Mouse (Mus musculus): Measurements from ENCODE around the gene Rhbdd1. TPM values are rescaled to one million over a fixed set of nuclear protein-coding genes. Genes with fewer than 3 reads are reported as not detected.

Gene Rhbdd1
- polyA plus RNA-seq, 1 experiment from 2014 or later, result 6.2 TPM

DNA sequence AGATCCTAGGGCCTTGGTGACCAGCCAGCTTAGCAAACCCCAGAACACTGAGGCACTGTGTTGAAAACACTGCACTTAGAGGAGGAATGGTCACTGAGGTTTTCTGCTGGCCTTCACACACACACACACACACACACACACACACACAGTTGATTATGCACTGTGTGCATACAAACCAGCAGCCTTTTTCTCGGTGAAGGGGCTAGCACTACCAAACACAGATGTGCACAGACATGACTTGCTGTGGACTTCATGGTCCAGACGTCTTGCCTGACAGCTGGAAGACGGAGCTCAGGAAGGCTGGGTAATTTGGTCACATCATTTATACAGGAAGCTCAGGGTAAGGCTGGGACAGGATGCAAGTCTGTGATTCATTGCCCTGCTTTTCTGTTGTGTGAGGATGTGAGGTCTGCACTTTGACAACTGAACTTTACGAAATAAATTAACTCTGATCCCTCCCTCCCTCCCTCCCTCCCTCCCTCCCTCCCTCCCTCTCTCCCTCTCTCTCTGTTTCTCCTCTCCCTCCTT is 58.6 kb downstream of the Rhbdd1 start:
- H3K9ac ChIP-seq (replicated peaks), result no peak overlapping the region
- H3K36me3 ChIP-seq, result no peaks in the 10 kb centered on the region; the same call in 1 of the 2 replicates
- no peak overlapping the region for H3K4me3 ChIP-seq (replicated peaks)
- WGBS, result 59% methylated on average over 4 of the region's 4 CpGs
- 0 out of 2 replicates have a peak, but pooled peaks cover 2% of the 10 kb centered on the region for H3K4me1 ChIP-seq (replicated peaks)
- ATAC-seq, result 0 out of 2 replicates have a peak, but pooled peaks have one; percentile 56
- H3K9me3 ChIP-seq, result no peaks in the 10 kb centered on the region
- H3K27ac ChIP-seq, result no peak overlapping the region
- H3K4me2 ChIP-seq (replicated peaks), result no peak overlapping the region
- no peaks in the 10 kb centered on the region for H3K27me3 ChIP-seq

DNA sequence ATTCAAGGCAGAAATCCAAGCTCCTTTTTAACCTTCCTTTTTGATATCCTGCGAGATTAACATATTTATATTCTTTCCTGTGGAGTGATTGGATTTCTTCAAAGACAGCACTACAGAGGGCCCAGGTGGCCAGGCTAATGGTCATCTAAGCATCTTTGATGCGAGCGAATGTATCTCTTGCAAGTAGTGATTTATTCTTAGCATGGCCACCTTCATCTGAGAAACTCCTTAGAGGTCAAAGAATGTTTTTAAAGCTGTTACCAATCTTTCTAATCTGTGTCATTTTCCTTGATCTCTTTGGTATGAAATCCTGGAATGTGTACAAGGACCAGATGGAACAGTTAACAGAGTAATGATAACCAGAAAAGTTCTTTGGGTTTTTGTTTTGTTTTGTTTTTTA is 59.2 kb downstream of the Rhbdd1 start:
- no peaks in the 10 kb centered on the region for H3K27me3 ChIP-seq
- H3K4me2 ChIP-seq (replicated peaks), result no peak overlapping the region
- H3K4me3 ChIP-seq (replicated peaks), result no peak overlapping the region
- H3K9ac ChIP-seq (replicated peaks), result no peak overlapping the region
- no peaks in the 10 kb centered on the region; the same call in 1 of the 2 replicates for H3K36me3 ChIP-seq
- no peak overlapping the region for H3K27ac ChIP-seq
- 0 out of 2 replicates have a peak, but pooled peaks cover 2% of the 10 kb centered on the region for H3K4me1 ChIP-seq (replicated peaks)
- whole genome bisulfite sequencing, result 66% methylated on average over 3 of the region's 3 CpGs
- ATAC-seq, result no peak
- H3K9me3 ChIP-seq, result no peaks in the 10 kb centered on the region

GRCm38 (mm10) chr1:82381946-82382345 is 65.7 kb downstream of the Rhbdd1 start:
- no peaks in the 10 kb centered on the region for H3K9me3 ChIP-seq
- H3K36me3 ChIP-seq, result no peaks in the 10 kb centered on the region
- H3K27me3 ChIP-seq, result no peaks in the 10 kb centered on the region
- no peak for ATAC-seq
- no peak overlapping the region for H3K27ac ChIP-seq
- WGBS, result 53% methylated on average over 4 of the region's 4 CpGs
- no peak overlapping the region for H3K4me2 ChIP-seq (replicated peaks)
- H3K4me1 ChIP-seq (replicated peaks), result peaks cover 21% of the 10 kb centered on the region
- H3K9ac ChIP-seq (replicated peaks), result no peak overlapping the region
- no peak overlapping the region for H3K4me3 ChIP-seq (replicated peaks)

DNA sequence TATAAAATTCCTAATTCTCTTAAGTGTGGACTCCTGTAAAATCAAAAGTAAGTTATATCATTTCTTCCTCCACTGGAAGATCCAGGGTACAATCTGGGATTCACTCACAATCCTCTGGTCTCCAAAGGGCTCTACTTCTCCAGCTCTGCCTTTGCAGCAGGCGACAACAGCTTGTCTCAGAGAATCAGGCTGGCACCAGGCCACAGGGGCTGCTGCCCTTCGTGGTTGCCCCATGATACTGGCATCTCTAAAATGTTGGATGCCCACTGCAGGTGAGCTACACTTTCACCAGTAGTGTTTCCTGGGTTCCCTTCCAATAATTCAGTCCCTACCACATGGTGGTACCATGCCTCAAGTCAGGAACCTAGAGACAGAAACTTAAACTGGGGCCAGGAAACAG is 67.9 kb downstream of the Rhbdd1 start:
- Histone ChIP-seq H3K27ac (no peak overlapping the region), H3K27me3 (no peaks in the 10 kb centered on the region), H3K4me2 (replicated peaks) (no peak overlapping the region), H3K4me1 (replicated peaks) (peaks cover 32% of the 10 kb centered on the region), H3K36me3 (no peaks in the 10 kb centered on the region), H3K9ac (replicated peaks) (no peak overlapping the region), H3K9me3 (no peaks in the 10 kb centered on the region), H3K4me3 (replicated peaks) (no peak overlapping the region)
- ATAC-seq, result no peak
- 94% methylated on average over 2 of the region's 2 CpGs for WGBS

GRCm38 (mm10) chr1:82385054-82385453 is 68.8 kb downstream of the Rhbdd1 start:
- no peak overlapping the region for H3K4me3 ChIP-seq (replicated peaks)
- H3K9ac ChIP-seq (replicated peaks), result no peak overlapping the region
- no peak overlapping the region for H3K4me2 ChIP-seq (replicated peaks)
- ATAC-seq, result no peak
- H3K9me3 ChIP-seq, result no peaks in the 10 kb centered on the region
- no peaks in the 10 kb centered on the region for H3K27me3 ChIP-seq
- peaks cover 32% of the 10 kb centered on the region for H3K4me1 ChIP-seq (replicated peaks)
- 61% methylated on average over 9 of the region's 9 CpGs for WGBS
- H3K27ac ChIP-seq, result peak overlapping the region; percentile 3; the same call in 1 of the 2 replicates
- no peaks in the 10 kb centered on the region for H3K36me3 ChIP-seq

DNA sequence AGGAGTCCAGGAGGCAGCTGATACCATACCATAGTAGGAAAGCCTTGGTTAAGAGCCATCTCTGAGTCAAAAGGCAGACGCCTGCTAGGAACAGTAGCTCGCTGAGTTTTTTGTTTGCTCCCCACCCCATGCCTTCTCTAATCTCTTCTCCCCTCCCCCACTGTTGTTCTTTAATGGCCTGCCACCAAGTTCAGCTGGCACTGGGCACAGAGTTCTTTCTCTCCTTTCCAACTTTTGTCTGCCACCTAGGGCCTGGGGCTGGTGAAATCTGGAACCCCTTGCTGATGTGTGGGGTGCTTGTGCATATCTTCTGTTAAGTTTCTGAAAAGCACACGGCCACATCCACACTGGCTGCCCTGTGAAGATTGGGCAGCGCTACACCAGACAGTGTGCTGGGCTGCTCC is 69.6 kb downstream of the Rhbdd1 start:
- Histone ChIP-seq H3K27me3 (no peaks in the 10 kb centered on the region), H3K9ac (replicated peaks) (no peak overlapping the region), H3K4me1 (replicated peaks) (peaks cover 32% of the 10 kb centered on the region), H3K4me3 (replicated peaks) (no peak overlapping the region), H3K36me3 (no peaks in the 10 kb centered on the region), H3K4me2 (replicated peaks) (no peak overlapping the region), H3K27ac (peak overlapping the region; percentile 69), H3K9me3 (no peaks in the 10 kb centered on the region)
- WGBS, result 28% methylated on average over 4 of the region's 4 CpGs
- peak; percentile 56 for ATAC-seq

DNA sequence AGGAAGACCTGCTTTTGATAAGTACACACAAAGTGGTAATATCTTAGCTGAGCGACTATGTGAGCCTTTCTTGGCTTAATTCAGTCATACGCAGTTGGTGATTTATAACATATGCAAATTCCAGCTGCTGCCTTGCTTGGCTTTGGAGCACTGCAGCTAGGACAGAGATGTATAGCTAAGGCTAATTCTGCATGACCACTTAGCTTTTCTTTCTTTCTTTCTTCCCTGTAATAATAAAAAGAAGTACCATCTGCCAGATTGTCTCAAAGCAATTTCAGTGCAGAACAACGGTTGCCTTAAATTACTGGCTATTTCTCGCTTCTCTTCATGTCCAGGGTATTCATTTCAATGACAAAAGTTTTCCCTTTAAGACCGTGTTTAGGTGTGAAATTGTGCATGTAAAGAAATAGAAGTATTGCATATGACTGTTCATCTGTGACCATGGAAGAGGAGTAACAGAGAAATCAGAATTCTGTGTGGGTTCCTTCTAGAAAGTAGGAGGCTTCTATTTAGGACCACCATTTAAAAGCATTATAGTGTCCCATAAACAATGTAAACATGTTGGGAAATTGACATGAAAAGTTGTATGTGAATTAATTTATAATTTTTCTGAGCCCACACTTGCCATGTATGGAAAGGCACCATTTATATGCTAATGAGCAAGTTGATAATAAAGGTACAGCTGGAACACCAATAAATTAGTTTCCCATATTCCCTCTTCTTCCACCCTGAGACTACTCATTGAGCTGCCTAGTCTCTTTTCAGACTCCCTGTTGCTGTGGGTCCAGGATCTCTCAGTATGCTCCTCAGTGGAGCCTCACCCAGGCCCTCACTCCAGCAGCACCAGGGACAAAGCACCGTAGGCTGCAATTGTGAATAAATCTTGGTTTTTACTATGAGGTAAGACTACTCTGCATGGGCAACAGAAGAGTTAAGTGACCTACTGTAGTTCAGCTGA is 70.8 kb downstream of the Rhbdd1 start:
- peak; percentile 74 for ATAC-seq
- H3K27ac ChIP-seq, result peak overlapping the region; percentile 56
- WGBS, result 25% methylated on average over 6 of the region's 6 CpGs

GRCm38 (mm10) chr1:82389371-82389770 is 73.1 kb downstream of the Rhbdd1 start:
- 88% methylated on average over 7 of the region's 7 CpGs for WGBS

More for the DNA sequence above, 70.8 kb downstream of the Rhbdd1 start:
- H3K4me3 ChIP-seq (replicated peaks), result no peak overlapping the region
- no peak overlapping the region for H3K4me2 ChIP-seq (replicated peaks)
- no peak overlapping the region for H3K9ac ChIP-seq (replicated peaks)
- H3K4me1 ChIP-seq (replicated peaks), result peaks cover 32% of the 10 kb centered on the region
- H3K36me3 ChIP-seq, result no peaks in the 10 kb centered on the region
- H3K27me3 ChIP-seq, result no peaks in the 10 kb centered on the region
- H3K9me3 ChIP-seq, result no peaks in the 10 kb centered on the region

DNA sequence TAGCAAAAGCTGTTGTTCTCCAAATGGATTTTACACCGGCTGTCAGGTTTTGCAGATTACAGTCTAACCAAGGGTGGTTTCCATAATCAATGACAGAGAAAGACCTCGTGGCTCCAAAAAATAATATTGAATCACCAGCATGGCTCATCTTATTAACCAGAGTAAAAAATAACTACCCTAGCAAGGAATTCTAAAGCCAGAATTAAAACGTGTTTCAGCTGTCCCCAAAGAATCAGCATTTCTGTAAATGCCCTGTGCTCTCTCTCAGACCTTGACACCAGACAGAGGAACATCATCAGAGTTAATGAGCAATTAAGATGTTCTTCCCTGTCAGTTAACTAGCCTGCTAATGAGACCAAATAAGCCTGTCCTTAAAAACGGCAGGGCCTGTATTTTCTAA is 79.1 kb downstream of the Rhbdd1 start:
- H3K4me3 ChIP-seq (replicated peaks), result no peak overlapping the region
- H3K9ac ChIP-seq (replicated peaks), result no peak overlapping the region
- WGBS, result 53% methylated on average over 4 of the region's 4 CpGs
- H3K9me3 ChIP-seq, result no peaks in the 10 kb centered on the region
- H3K27ac ChIP-seq, result no peak overlapping the region
- ATAC-seq, result no peak
- no peaks in the 10 kb centered on the region for H3K36me3 ChIP-seq
- H3K4me1 ChIP-seq (replicated peaks), result no peaks in the 10 kb centered on the region
- no peak overlapping the region for H3K4me2 ChIP-seq (replicated peaks)
- H3K27me3 ChIP-seq, result no peaks in the 10 kb centered on the region

More at GRCm38 (mm10) chr1:82389371-82389770, 73.1 kb downstream of the Rhbdd1 start:
- Histone ChIP-seq H3K4me1 (replicated peaks) (peaks cover 32% of the 10 kb centered on the region), H3K36me3 (no peaks in the 10 kb centered on the region), H3K9me3 (no peaks in the 10 kb centered on the region), H3K4me2 (replicated peaks) (no peak overlapping the region), H3K27me3 (no peaks in the 10 kb centered on the region), H3K4me3 (replicated peaks) (no peak overlapping the region), H3K27ac (no peak overlapping the region), H3K9ac (replicated peaks) (no peak overlapping the region)
- ATAC-seq, result no peak

DNA sequence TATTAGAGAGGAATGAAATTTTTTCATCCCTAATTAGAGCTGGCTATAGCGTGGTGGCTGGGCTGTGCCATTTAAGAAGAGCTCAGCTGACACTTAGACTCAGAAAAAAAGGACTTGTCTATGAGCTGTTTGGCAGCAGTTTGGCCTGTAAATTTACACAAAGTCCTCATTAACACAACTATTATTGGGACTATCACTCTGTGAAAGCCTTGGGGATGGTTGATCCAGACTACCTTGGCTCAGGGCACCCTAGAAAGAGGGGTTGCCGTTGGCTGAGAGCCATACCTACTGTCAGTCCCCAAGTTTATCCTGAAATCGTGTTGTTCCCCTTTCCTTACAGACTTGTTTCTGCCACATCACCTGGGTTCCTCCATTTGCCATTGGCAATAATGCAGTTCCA is 91.5 kb downstream of the Rhbdd1 start:
- no peak overlapping the region for H3K9ac ChIP-seq (replicated peaks)
- no peak overlapping the region for H3K4me2 ChIP-seq (replicated peaks)
- H3K27ac ChIP-seq, result no peak overlapping the region
- no peaks in the 10 kb centered on the region for H3K36me3 ChIP-seq
- 91% methylated on average over 3 of the region's 3 CpGs for WGBS
- ATAC-seq, result no peak
- no peaks in the 10 kb centered on the region for H3K27me3 ChIP-seq
- no peaks in the 10 kb centered on the region for H3K9me3 ChIP-seq
- H3K4me3 ChIP-seq (replicated peaks), result no peak overlapping the region
- 0 out of 2 replicates have a peak, but pooled peaks cover 5% of the 10 kb centered on the region for H3K4me1 ChIP-seq (replicated peaks)

DNA sequence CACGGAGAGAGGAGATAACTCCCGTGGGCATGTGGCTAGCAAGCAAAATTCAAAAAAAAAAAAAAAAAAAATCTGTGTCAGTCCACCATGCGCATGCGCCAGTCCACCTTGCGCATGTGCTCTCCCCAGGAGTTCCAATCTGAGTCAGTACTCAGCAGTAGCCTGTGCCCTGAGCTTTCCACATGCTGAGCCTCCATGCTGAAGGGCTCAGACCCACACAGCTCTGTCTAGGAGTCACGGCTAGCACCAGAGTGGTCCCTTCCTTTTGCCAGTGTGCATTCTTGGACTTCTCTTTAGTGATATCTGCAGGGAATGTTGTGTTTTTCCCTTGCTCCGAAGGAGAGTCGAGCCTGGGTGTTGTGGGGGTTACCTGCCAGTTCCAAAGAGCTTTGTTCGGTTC is 93.0 kb downstream of the Rhbdd1 start:
- no peaks in the 10 kb centered on the region for H3K9me3 ChIP-seq
- no peaks in the 10 kb centered on the region for H3K36me3 ChIP-seq
- 87% methylated on average over 9 of the region's 9 CpGs for WGBS

GRCm38 (mm10) chr1:82410548-82410947 is 94.3 kb downstream of the Rhbdd1 start:
- Histone ChIP-seq H3K4me3 (replicated peaks) (no peak overlapping the region), H3K9ac (replicated peaks) (no peak overlapping the region), H3K27me3 (no peaks in the 10 kb centered on the region), H3K4me2 (replicated peaks) (no peak overlapping the region), H3K4me1 (replicated peaks) (0 out of 2 replicates have a peak, but pooled peaks cover 5% of the 10 kb centered on the region), H3K9me3 (no peaks in the 10 kb centered on the region), H3K36me3 (no peaks in the 10 kb centered on the region), H3K27ac (no peak overlapping the region)
- ATAC-seq, result no peak
- WGBS, result 85% methylated on average over 3 of the region's 3 CpGs

More for the DNA sequence above, 93.0 kb downstream of the Rhbdd1 start:
- ATAC-seq, result no peak
- Histone ChIP-seq H3K4me2 (replicated peaks) (no peak overlapping the region), H3K9ac (replicated peaks) (no peak overlapping the region), H3K4me1 (replicated peaks) (0 out of 2 replicates have a peak, but pooled peaks cover 5% of the 10 kb centered on the region), H3K27ac (no peak overlapping the region), H3K27me3 (no peaks in the 10 kb centered on the region), H3K4me3 (replicated peaks) (no peak overlapping the region)

All from midbrain, embryonic 13.5 days (tissue).